Mouse (Mus musculus): ENCODE data around the gene Il21r. TPM values are rescaled to one million over a fixed set of nuclear protein-coding genes. Genes with fewer than 3 reads are reported as not detected.

Gene Il21r
- total RNA-seq, 4 experiments from 2014 or later = 1.4 to 4.2 (median 2.4) TPM

DNA sequence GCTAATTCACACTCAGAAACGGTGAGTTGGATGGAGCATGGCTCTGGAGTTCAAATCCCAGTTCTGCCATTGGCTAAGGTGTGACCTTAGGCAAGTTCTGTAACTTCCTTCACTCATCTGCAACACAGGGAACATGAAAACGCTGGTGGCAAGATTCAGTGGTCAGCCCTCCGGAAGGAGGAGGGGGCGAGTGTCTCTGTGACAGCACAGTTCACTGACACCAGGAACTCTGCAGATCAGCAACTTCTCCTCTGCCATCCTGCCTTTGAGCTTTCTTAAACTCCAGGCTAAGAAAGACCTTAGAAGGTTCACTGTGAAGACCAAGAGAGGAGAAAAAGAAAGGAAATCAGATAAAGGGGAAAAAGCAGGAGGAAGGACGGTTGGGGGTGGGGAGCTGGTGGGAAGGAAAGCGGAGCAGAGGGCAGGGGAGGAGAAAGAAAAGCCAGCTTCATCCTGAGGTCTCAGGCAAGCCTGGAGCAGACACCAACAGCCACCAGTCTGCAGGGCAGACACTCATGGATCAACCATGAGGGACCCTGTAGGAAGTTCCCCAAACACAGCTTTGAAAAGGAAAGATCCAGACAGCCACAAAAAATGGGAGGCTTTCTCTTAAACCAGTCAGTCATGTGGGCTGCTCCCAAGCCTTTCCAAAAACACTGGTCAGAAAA is 2.5 kb upstream of the Il21r start:
- no peak for DNase-seq (ENCODE audit: low spot score in 2 of 2)

DNA sequence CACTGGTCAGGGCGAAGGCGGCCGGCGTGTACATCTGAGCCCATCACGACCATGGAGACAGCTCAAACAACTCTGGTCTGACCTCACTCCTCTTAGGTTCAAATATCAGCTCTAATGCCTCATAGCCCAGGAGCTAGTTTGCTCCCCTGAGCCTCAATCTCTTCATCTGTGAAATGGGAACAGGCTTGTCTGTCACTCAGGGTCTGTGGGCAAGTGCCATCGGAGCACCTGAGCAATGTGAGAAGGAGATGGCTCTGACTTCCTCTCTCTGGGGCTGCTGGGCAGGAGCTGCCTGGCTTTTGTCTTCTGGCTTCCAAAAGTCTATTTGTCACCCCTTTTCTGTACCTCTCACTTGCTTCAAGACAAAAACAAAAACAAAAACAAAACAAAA is 2.0 kb upstream of the Il21r start:
- no peak for DNase-seq (ENCODE audit: low spot score in 2 of 2)

DNA sequence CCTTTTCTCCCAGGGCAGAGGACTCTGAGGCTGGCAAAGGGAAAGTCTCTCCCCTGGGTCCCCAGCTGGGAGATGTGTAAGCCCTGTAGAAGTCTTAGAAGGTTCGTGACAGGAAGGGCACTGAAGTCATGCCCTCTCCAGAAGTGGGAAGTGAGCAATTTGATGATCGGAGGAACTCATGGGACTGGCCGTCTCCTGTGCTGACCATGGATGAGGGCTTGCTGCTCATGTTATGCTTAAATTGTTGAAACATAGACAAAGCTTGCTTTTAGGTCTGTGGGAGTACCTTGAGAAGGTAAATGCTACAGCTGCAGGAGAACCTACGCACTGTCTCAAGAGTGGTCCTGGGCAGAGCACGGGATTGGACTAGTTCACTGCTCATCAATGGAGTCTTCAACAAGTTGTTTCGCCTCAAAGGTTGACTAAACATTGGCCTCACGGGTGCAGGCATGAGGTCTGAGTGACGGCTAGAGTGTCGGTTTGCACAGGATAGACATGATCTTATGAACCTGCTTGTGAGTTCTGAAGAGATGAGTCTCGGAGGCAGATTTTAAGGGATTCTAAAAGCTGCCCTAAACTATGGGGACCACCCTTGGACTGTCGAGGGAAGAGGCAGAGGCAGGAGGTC is 1.3 kb upstream of the Il21r start:
- DNase-seq (ENCODE audit: low spot score in 2 of 2) = no peak

DNA sequence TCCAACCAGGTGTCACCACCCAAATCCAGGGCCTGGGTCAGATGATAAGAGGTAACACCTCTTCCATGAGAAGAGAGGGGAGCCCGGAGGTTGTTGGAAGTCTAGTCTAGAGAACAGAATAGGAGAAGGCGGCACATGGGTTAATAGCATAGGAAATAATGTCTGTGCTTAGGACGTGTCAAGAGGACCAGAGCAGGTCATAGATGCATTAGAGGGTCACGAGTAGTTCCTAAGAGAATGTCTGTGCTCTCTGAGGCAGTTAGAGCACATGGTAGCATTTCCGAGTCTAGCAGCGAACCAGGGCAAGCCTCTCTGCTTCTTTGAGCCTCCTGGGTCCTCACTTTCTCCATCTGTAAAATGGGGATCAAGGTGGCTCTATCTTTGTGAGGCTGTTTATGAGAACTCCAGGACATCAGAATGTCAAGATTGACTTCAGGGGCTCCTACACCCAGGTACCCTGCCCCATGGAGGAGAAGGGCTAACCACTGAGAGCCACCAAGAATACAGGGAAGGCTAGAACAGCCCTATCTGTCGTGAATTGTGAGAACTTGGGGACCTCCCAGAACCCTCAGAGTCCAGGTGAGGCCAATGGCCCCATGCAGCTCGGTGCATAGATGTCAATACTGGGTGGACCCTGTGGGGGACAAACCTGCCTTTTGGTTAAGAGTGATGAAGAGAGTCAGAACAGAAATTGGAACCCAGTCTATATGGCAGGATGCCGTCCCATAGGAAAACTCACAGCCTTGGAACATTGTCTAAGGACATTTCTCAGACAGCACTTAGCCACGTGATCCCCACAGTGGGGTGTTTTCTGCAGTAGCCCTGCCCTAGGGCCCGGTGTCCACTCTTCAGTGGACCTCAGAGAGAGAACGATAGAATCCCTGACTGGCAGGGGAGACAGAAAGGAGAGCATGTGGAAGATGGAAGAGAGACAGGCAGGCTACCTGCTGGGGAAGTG is 1.4 kb downstream of the Il21r start:
- DNase-seq (ENCODE audit: low spot score in 2 of 2) = no peak

DNA sequence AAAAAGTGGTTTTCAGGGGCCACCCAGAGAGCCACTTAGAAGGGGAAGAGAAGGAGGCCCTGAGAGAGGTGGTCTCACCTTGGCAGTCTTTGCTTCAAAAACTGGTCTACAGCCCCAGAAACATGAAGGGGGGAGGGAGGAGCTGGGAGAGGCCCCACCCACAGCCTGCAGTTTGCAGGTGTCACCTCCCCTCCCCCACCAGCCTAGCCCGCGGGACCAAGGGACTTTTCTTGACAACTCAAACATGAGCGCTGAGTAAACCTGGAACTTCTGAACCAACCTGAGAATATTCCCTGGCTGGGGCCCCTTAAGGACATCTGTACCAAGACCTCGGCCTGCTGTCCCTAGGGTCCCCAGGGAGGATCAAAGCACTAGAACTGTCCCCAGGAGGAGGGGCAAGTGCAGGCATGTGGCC is 2.5 kb downstream of the Il21r start:
- no peak for DNase-seq (ENCODE audit: low spot score in 2 of 2)

DNA sequence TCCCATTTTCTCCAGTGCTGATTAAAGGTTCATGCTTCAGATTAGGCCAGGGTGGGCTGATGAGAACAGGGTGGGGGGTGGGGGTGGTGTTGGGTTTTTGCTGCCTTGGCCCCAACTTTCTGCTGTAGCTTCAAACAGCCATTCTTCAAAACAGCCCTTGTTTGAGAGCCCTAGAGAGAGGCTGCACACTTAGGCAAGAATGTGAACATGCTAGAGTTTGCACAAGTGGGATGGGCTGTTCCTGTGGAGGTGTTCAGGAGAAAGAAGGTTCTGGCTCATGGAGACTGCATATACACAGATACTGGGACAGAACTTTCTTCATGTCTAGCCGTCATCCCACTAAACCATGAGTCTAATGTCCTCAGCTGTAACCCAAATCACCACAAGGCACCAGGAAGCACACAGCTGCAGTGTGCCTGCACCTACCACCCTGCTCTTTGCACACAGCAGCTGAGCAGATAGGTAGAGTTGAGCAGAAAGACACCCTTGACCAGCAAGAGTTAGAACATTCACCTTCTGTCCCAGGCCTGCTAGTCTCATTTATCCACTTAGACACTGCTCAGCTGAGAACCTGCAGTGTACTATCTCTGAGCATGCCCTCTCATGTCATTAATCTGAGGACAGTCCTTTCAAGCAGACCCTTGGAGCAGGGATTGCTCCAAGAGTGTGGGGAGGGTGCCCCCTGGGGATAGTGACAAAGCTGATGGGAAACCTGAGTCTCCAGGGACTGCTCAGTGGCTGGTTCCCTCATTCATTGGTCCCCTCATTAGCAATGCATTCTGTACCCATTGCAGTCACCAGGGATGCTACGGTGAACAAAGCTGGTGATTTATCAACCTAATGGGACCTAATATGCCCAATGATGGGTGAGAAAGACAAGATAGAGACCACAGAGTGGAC is 3.3 kb downstream of the Il21r start:
- no peak for DNase-seq (ENCODE audit: low spot score in 2 of 2)

DNA sequence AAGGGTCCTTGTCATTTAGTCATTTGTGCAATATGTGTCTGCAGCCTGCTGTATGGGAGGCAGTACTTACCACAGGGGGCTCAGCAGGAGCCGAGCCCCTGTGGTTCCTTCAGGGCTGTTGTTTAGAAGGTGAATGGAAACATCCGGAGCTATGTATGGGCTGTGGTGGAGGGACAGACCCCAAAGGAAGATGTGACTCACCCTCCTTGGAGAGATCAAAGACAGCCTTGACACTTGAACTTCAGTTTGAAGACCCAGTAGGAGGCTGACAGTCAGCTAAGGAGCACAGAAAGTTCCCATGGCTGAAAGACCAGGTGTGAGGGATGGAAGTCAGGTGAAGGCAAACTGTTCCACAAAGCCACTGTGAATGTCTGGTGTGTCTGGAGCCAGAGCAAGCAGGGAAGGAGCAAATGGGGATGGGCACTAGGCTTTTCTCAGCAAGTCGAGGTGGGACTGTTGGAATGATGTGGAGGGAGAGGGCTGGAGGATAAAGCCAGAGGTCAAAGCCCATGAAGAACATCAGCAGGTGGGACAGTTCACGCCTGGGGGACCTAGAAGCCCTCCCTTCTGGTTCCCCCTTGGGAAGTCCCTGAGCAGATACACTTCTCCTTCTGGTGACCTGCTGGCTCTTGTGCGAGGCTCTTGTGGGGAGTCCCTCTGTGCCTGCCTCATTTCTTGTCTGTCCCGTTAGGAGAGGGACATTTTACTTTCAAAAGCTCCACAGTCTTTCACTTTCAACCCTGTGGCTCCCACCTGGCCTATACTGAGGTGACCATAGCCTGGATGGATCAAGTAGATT is 4.4 kb downstream of the Il21r start:
- DNase-seq (ENCODE audit: low spot score in 2 of 2) = no peak

DNA sequence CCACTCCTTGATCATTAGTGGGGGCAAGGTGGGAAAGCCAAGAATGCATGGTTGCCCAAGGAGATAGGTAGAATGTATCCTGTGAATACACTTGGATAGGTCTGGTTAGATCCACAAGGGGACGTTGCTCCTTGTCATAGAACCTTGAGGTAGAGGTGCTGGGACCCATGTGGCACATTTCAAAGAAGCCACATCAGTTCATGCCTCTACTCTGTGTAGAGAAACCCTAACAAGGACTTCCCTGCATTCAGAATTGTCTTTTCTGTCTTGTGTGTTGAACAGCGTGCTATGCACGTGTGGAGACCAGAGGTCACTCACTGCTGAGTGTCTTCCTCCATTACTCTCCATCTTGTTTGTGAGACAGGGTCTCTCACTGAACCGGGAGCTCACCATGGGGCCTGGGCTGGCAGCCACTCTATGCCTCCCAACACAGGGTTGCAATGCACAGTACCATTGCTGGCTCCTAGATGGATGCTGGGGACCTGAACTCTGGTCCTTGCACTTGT is 5.0 kb downstream of the Il21r start:
- DNase-seq (ENCODE audit: low spot score in 2 of 2) = no peak

DNA sequence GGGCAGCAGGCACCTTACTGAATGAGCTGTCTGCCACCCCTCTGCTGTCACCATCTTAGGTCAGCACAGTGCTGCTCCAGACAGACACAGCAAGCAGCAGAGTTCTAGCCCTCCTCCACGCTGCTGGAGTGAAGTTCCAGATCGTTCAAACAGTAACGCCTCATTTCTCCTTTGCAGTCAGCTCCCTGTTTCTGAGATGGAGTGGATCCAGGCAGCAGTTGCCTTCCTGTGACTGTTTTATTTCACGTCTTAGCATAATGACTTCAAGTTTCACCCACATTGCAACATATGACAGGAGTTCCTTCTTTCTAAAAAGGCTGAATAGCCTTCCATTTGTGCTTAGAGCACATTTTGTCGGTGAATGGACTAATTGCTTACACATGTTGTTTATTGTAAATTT is 10.3 kb downstream of the Il21r start:
- DNase-seq (ENCODE audit: low spot score in 2 of 2) = no peak

DNA sequence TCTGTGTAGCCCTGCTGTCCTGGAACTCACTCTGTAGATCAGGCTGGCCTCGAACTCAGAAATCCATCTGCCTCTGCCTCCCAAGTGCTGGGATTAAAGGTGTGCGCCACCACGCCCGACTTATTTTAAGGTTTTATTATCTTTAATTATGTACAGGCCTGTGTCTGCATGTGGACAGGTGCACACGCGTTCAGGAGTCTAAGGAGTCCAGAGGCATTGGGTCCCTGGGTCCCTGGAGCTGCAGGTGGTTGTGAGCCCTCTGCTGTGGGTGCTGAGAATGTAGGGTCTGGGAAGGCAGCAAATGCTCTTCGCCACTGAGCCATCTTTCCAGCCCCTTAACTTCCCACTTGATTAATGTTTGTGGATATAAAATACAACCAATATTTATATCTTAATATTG is 12.2 kb downstream of the Il21r start:
- no peak for DNase-seq (ENCODE audit: low spot score in 2 of 2)

DNA sequence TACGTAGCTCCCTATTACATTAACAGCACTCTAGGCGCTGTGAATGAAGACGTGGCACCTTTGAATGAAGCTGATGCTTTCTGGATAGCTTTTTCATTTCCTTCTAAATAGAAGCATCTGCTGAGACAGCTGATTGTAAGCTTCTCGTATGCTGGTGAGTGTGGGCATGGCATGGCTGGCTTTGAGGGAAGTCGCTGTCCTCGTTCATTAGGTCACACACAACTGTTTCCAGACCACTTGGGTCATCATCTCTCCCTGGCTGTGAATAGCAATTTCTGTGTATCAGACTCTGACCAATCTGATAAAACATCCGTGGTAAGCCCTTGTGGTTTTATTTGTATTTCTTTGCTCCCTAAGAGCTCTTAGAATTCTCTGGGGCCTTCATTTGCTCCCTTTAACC is 14.8 kb downstream of the Il21r start:
- no peak for DNase-seq (ENCODE audit: low spot score in 2 of 2)

DNA sequence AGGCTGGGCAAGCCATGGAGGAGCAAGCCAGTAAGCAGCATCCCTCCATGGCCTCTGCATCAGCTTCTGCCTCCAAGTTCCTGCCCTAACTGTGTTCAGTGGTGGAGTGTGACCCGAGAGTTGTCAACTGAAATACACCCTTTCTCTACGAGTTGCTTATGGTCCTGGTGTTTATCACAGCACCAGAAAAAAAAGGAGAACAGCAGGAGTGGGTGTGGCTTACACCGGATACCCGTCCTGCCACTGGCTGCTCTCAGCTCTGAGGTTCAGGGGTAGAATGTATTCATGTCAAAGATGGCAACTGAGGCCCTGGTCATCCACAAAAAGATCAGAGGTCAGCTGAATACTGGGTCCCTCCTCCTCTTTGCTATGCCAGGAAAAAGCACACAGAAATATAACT is 16.8 kb downstream of the Il21r start:
- DNase-seq (ENCODE audit: low spot score in 2 of 2) = no peak

DNA sequence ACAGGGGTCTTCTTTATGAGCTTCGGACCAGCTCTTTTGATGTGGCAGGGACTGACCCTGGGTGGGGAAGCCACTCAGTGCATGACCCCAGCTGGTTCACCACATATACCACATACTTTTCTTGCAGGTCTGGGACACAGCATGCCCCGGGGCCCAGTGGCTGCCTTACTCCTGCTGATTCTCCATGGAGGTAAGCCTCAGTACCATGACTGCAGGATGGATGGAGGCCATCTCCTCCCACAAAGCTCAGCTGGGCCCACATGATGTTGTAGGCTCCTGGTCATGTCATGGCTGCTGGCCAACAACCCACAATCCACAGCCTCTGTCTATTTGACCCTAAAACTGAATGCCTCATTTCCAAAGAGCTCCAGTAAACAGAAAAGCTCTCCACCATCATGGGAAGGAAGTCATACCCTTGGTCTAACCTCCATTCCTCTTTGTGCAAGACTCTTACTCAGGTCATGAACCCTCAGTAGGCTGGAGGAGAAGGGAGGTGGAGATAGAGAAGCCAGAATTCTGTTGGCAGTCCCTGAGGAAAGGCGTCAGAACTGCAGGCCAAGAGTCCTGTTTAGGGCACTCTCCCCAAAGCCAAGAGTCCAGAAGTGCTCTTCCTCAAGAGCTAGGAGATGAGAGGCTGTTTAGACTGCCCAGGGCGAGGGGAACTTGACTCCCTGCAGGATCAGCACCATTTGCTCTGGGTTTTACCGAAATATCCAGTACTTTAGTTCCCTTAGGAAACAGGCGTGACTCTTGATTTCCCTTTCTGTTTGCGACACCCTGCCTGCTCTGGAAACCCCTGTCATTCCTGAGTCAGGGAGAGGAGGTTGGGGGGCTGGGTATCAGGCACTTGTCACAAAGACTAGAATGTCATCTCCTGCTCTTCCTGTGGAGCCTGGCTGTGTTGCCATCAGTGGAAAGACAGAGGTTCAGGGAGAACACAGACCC is 19.8 kb downstream of the Il21r start:
- no peak for DNase-seq (ENCODE audit: low spot score in 2 of 2)

DNA sequence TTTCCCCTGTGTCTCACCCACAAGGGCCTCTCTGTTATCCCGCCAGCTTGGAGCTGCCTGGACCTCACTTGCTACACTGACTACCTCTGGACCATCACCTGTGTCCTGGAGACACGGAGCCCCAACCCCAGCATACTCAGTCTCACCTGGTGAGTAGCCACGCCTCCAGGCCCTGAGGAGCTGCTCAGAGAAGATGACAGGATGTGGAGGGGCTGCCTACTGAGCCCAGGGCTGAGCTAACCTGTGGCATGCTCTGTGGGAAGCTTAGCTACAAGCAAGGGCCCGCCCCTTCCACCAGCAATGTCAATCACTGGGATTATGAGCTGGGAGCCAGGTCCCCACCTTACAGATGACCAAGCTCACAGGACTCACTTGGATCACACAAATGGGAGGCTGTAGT is 22.0 kb downstream of the Il21r start:
- no peak for DNase-seq (ENCODE audit: low spot score in 2 of 2)

DNA sequence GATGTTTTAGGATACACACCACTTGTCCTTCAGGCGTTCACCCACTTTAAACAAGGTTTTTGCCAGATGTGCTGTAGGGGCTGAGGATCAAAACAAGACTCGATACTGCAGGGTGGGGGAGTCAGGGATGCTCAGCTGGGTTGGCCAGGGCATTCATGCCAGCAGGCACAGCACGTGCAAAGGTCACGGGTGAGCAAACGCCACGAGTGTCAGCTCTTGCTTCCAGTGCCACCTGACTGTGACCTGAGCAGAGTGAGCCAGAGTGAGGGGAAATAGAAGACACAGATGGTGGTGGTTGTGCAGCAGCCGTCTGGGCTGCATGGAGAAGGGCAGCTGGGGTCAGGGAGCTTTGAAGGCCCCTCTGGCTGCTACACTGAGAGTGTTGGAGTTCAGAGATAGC is 22.6 kb downstream of the Il21r start:
- no peak for DNase-seq (ENCODE audit: low spot score in 2 of 2)

DNA sequence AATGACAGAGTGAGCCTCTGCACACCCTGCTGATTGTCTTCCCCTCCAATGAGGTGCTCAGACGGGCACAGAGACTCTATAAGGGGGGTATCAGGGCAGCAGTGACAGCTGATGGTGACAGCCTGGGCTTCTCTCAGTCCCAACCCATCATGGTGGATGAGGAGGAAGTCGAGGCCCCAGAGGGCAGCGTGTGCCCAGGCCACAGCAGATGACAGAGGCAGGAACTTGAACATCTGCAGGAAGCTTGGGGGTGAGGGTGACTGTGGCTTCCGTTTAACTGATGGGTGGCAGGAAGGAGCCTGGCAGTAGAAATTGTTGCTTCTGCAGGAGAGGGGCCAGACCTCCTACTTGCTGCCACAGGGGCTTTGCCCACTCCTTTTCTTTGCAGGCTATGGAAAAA is 27.1 kb downstream of the Il21r start:
- no peak for DNase-seq (ENCODE audit: low spot score in 2 of 2)

DNA sequence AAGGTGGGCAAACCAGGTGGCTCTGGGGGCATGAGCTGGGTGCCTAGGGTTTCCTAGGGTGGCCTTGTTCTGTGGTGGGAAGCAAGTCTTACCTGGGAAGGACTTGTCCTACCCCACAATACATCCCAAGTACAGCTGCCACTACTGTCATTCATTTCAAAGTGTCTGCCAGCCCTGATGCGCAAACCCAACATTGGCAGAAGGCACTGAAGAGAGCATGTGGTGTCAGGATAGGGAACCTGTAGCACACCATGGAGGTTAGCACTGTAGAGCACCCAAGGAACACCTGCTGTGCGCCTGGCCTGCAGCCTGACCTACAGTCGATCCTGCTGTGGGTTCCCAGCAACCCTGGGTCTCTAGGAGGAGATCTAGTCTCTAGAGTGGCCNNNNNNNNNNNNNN is 27.8 kb downstream of the Il21r start:
- no peak for DNase-seq (ENCODE audit: low spot score in 2 of 2)

DNA sequence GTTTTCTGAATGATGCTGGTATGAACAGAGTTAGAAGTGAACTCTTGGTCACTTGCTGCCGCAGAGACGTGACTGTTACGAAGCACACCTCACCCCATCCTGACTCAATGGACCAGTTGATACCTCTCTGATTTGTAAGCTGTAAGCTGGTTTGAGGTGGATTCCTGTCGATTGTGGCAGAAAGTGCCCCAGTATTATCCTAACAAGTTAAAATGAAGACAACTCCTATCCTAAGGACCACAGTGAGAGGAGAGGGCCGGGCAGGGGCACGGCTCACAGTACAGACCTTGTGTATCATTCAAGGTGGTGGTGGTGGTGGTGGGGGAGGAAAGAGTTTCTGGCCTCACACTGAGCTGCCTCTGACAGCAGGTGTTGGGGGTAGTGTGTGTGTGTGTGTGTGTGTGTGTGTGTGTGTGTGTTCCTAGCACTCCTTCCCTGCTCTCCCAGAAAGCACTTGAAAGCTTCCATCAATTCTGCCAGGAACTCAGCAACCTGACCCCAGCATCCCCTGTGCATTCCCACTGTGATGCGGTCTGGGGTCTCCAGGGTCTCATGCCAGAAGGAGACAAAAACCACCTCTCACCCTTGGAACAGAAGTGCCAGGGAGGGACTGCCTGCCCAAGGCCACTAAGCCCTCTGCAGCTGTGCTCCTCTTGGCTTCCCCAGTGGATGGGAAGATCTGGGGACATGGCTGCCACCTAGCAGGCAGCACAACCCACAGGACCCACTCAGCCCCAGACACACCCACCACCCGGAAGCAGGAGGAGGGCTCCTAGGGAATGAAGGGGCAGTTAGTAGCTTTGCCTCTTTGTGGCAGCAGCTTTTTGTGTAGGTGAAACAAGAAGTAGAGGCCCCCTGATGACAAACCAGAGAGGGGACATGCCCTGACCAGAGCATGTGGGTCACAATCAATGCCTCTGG is 34.3 kb downstream of the Il21r start:
- DNase-seq (ENCODE audit: low spot score in 2 of 2) = no peak

All from layer of hippocampus, adult 8-10 months (tissue).